Mouse (Mus musculus) small intestine, adult 2 months (tissue): ENCODE measurements around the gene Gm18336. TPM values are rescaled to one million over a fixed set of nuclear protein-coding genes. Genes with fewer than 3 reads are reported as not detected.

Experiments used
- H3K27ac ChIP-seq: fragments of 200-500 bp; 2 replicates; pipeline ENCODE4 v1.5.1; 2012; ENCODE audit warnings: low read depth, low read length, control low read depth, inconsistent platforms; ENCODE audit not compliant: insufficient read depth
- H3K27me3 ChIP-seq: fragments of 200-500 bp; 2 replicates; pipeline ENCODE4 v1.6.1; 2012; ENCODE audit warnings: mild to moderate bottlenecking, moderate library complexity, low read length, inconsistent platforms; ENCODE audit not compliant: control insufficient read depth, insufficient read depth
- H3K36me3 ChIP-seq: fragments of 200-500 bp; 2 replicates; pipeline ENCODE4 v1.6.1; 2012; ENCODE audit warnings: mild to moderate bottlenecking, low read length, control low read depth, inconsistent platforms; ENCODE audit not compliant: control insufficient read depth, insufficient read depth
- H3K4me1 ChIP-seq: fragments of 200-500 bp; 2 replicates; pipeline ENCODE4 v1.6.1; 2012; ENCODE audit warnings: low read length, inconsistent platforms, mixed read lengths; ENCODE audit not compliant: control insufficient read depth, insufficient read depth, insufficient read length
- H3K4me3 ChIP-seq: fragments of 200-500 bp; 2 replicates; pipeline ENCODE4 v1.5.1; 2012; ENCODE audit warnings: low read depth, mild to moderate bottlenecking, control low read depth, inconsistent platforms, low read length, moderate library complexity
- CTCF ChIP-seq: fragments of 200-500 bp; IDR thresholded peaks from 2 replicates; pipeline ENCODE4 v1.5.1; 2012; ENCODE audit warnings: low read depth, mild to moderate bottlenecking, control low read depth, inconsistent platforms, low read length, moderate library complexity, mixed read lengths; ENCODE audit not compliant: insufficient replicate concordance, insufficient read length; ENCODE audit errors: extremely low read depth
- POLR2A ChIP-seq: fragments of 200-500 bp; IDR thresholded peaks from 2 replicates; pipeline ENCODE4 v1.6.1; 2012; ENCODE audit warnings: low read depth, mild to moderate bottlenecking, control low read depth, inconsistent platforms, low read length, moderate library complexity
- WGBS: fragments of 180-500 bp; shearing (Covaris S2); methylation state at CpG from one replicate; pipeline ENCODE4 v1.1.7; 2018; 5-methylcytosine and 5-hydroxymethylcytosine counted together
- polyA plus RNA-seq: library from polyadenylated mRNA; depleted of rRNA; stranded (reverse); fragments of >200 nt; gene quantifications from 2 replicates; pipeline ENCODE4 v1.2.3, GENCODE M21; 2012; rRNA removed

Gene Gm18336
- polyA plus RNA-seq, 1 experiment = not detected

DNA sequence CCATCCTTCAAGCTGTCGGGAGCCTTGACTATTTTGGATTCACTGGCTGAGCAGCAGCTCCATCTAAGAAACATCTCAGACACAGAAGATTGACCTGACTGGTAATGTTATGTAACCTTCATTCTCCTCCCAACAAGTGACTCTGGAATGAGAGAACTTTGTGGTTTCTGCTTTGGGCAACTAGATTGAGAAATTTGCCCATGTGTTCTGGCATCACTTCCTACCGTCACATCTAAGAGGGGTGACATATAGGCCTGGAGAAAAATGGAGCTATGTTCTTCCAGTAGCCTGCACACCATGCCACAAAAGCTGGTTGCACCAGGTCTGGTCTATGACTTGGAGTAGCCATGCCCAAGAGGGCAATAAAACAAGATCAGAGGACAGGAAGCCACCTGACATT, 42.4 kb downstream of the Gm18336 start:
- Histone ChIP-seq H3K4me1 (no peaks in the 10 kb centered on the region), H3K36me3 (peaks cover 22% of the 10 kb centered on the region), H3K4me3 (no peak overlapping the region), H3K27me3 (no peaks in the 10 kb centered on the region), H3K27ac (no peak overlapping the region)
- TF ChIP-seq CTCF (no peak), POLR2A (no peak)
- 88% methylated on average over 2 of the region's 2 CpGs for WGBS

Other genes with a start within 250 kb of the Gm18336 start
- not detected in 2 replicates for gene Xlr5b, start 249.9 kb downstream of the Gm18336 start, polyA plus RNA-seq
- not detected in 2 replicates for gene DXBay18, start 249.3 kb downstream of the Gm18336 start, polyA plus RNA-seq
- gene Spin2d, start 221.7 kb downstream of the Gm18336 start, polyA plus RNA-seq = not detected in 2 replicates
- gene Xlr3b, start 206.5 kb downstream of the Gm18336 start, polyA plus RNA-seq = 0.08 and 0.23 TPM in 2 replicates
- not detected in 2 replicates for gene Xlr4b, start 184.4 kb downstream of the Gm18336 start, polyA plus RNA-seq
- 20.7 and 29.4 TPM in 2 replicates for gene F8a, start 170.4 kb downstream of the Gm18336 start, polyA plus RNA-seq
- gene Xlr4c, start 155.6 kb downstream of the Gm18336 start, polyA plus RNA-seq = not detected in 2 replicates
- gene Xlr3c, start 133.3 kb downstream of the Gm18336 start, polyA plus RNA-seq = not detected in 2 replicates
- not detected in 2 replicates for gene Xlr5a, start 105.8 kb downstream of the Gm18336 start, polyA plus RNA-seq
- gene Xlr5c, start 105.8 kb downstream of the Gm18336 start, polyA plus RNA-seq = not detected in 2 replicates
- not detected in 2 replicates for gene Gm45015, start 61.9 kb downstream of the Gm18336 start, polyA plus RNA-seq
- 2.1 and 2.2 TPM in 2 replicates for gene Zfp275, start 56.1 kb downstream of the Gm18336 start, polyA plus RNA-seq
- 0.79 and 1.1 TPM in 2 replicates for gene Zfp92, start 12.4 kb upstream of the Gm18336 start, polyA plus RNA-seq
- gene Trex2, start 36.6 kb upstream of the Gm18336 start, polyA plus RNA-seq = 2.4 and 5.4 TPM in 2 replicates
- 5.1 and 9.3 TPM in 2 replicates for gene Haus7, start 60.3 kb upstream of the Gm18336 start, polyA plus RNA-seq
- gene Bgn, start 84.9 kb upstream of the Gm18336 start, polyA plus RNA-seq = 121 and 168 TPM in 2 replicates
- gene Atp2b3, start 104.3 kb upstream of the Gm18336 start, polyA plus RNA-seq = 0.06 and 0.20 TPM in 2 replicates
- 0.23 and 1.1 TPM in 2 replicates for gene Dusp9, start 240.7 kb upstream of the Gm18336 start, polyA plus RNA-seq